In genomic region chrX:145212579-145212978, GRCm38 (mm10) we compare ENCODE assay signal across 11 mouse cellular contexts.
"Had no signal": no experiment of that assay in that cellular context is flagged by ENCODE, and none has a peak within 500 bp of the region (broad histone marks: within the 10 kb centered on the region; RNA-seq: fewer than 3 reads in every experiment).

No protein-coding gene starts in this region.

- DNase-seq: kidney, adult 8-10 months; kidney, postnatal 25 days; lung, adult 18-20 months; thymus, adult 18-20 months; thymus, postnatal 14 days had no signal

- H3K4me2 ChIP-seq: limb, embryonic 13.5 days; midbrain, embryonic 15.5 days; neural tube, embryonic 12.5 days had no signal

- ATAC-seq: intestine, postnatal 0 days; midbrain, embryonic 15.5 days had no signal

- H3K9ac ChIP-seq: limb, embryonic 13.5 days; liver, embryonic 14.5 days; midbrain, embryonic 15.5 days; neural tube, embryonic 12.5 days had no signal

- H3K27ac ChIP-seq: limb, embryonic 13.5 days; liver, embryonic 14.5 days; midbrain, embryonic 15.5 days; neural tube, embryonic 12.5 days; stomach, postnatal 0 days had no signal

- H3K27me3 ChIP-seq: limb, embryonic 13.5 days; midbrain, embryonic 15.5 days; neural tube, embryonic 12.5 days had no signal

- H3K9me3 ChIP-seq: limb, embryonic 13.5 days; midbrain, embryonic 15.5 days; neural tube, embryonic 12.5 days had no signal

- H3K36me3 ChIP-seq: limb, embryonic 13.5 days; midbrain, embryonic 15.5 days; neural tube, embryonic 12.5 days had no signal

- H3K4me1 ChIP-seq: limb, embryonic 13.5 days; midbrain, embryonic 15.5 days; neural tube, embryonic 12.5 days had no signal

- H3K4me3 ChIP-seq: limb, embryonic 13.5 days; midbrain, embryonic 15.5 days; neural tube, embryonic 12.5 days had no signal
